Mouse (Mus musculus): ENCODE data around the gene Islr.

DNA sequence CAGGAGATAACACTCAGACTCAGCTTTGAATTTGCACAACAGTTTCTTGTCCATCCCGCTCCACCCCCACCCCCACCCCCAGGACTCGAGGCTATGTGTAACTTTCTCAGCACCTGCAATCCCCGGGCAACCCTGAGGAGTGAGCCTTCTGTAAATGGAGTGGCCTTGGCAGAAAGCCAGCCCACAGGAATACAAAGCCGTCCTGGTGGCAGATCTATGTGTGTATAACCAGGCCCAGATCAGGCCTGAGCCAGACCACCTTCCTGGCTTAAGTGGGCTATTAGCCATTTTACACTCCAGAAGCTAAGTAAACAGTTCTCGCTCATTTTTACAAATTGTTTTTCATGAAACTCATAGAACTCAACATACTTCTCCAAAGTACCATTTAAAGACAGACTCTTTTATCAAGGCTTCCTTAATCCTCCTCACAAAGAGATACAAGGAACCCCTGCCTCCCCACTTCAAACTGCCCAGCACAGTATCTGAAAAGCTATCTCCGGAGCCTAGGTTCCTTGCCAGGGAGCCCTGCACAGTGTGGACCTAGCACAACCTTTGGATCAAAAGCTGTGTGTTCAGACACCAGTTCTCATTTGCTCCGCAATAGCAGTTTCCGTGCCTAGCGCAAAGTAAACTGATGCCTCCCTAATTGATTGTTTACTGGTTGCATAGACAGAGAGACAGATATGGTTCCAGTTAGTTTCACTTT lies 37.8 kb upstream of the Islr start:
- TF ChIP-seq CTCF (IDR thresholded peaks at IDR 0.05; ENCODE audit: low read depth) (no peak), EP300 (IDR thresholded peaks at IDR 0.05; ENCODE audit: low read depth) (no peak)

Data from liver, postnatal 0 days (tissue).